Mouse (Mus musculus) intestine, embryonic 15.5 days (tissue): ENCODE measurements at regions not wholly inside any gene's neighbourhood (a gene's known extent, or its start where the extent isn't known, plus 50 kb on each side); places are given as distances from the start of the nearest gene placed in this dataset.
"Not testable (repeated sequence)": the region's sequence is repeated elsewhere in the genome, so short reads cannot be mapped to it uniquely, and the experiment has no call there.

Experiments used
- ATAC-seq: fragments of 200-750 bp; cut with Nextera tagmentation; 2 replicates; pipeline ENCODE4 v1.8.0; 2017; ENCODE audit warnings: moderate TSS enrichment, moderate library complexity
- H3K27ac ChIP-seq: fragments of 300-500 bp; sonication (generic); 2 replicates; pipeline ENCODE4 v1.5.1; 2015; ENCODE audit warnings: mild to moderate bottlenecking, inconsistent platforms
- H3K27me3 ChIP-seq: fragments of 300-500 bp; sonication (generic); replicated peaks from 2 replicates; pipeline ENCODE4 v1.6.1; 2015; ENCODE audit warnings: inconsistent platforms
- H3K36me3 ChIP-seq: fragments of 300-500 bp; sonication (generic); 2 replicates; pipeline ENCODE4 v1.6.1; 2015; ENCODE audit warnings: inconsistent platforms
- H3K4me1 ChIP-seq: fragments of 300-500 bp; sonication (generic); replicated peaks from 2 replicates; pipeline ENCODE4 v1.6.1; 2015; ENCODE audit warnings: inconsistent platforms
- H3K4me2 ChIP-seq: fragments of 300-500 bp; sonication (generic); replicated peaks from 2 replicates; pipeline ENCODE4 v1.6.1; 2015; ENCODE audit warnings: mild to moderate bottlenecking, inconsistent platforms
- H3K4me3 ChIP-seq: fragments of 300-500 bp; sonication (generic); replicated peaks from 2 replicates; pipeline ENCODE4 v1.5.1; 2015; ENCODE audit warnings: inconsistent platforms
- H3K9ac ChIP-seq: fragments of 300-500 bp; sonication (generic); 2 replicates; pipeline ENCODE4 v1.6.1; 2015; ENCODE audit warnings: inconsistent platforms
- H3K9me3 ChIP-seq: fragments of 300-500 bp; sonication (generic); 2 replicates; pipeline ENCODE4 v1.6.1; 2016; ENCODE audit warnings: inconsistent platforms
- WGBS: fragments of 180-500 bp; shearing (Covaris S2); methylation state at CpG from one replicate; pipeline ENCODE4 v1.1.7; 2015; 5-methylcytosine and 5-hydroxymethylcytosine counted together

DNA sequence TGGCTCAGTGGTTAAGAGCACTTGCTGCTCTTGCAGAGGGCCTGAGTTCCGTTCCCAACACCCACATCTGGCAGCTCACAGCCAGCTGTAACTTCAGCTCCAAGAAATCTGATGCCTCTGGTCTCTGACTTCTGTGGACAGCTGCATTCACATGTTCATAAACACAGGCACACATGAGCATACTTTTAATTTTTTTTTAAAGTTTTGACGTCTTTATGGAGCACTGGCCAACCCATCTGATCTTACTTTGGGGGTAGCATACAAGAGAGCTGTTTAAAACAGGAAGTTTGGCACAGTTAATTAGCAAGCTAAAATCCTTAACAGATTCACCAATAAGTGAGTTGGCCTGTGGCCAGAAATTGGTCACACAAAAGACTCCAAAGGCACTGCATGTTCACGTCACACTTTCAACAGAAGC, 81.2 kb upstream of the Atl2 start:
- Histone ChIP-seq H3K4me2 (no peak overlapping the region), H3K27me3 (no peaks in the 10 kb centered on the region), H3K4me1 (peaks cover 14% of the 10 kb centered on the region), H3K36me3 (no peaks in the 10 kb centered on the region), H3K4me3 (no peak overlapping the region), H3K9ac (no peak overlapping the region), H3K9me3 (no peaks in the 10 kb centered on the region), H3K27ac (no peak overlapping the region)
- WGBS: 51% methylated on average over 3 of the region's 3 CpGs
- ATAC-seq: no peak

DNA sequence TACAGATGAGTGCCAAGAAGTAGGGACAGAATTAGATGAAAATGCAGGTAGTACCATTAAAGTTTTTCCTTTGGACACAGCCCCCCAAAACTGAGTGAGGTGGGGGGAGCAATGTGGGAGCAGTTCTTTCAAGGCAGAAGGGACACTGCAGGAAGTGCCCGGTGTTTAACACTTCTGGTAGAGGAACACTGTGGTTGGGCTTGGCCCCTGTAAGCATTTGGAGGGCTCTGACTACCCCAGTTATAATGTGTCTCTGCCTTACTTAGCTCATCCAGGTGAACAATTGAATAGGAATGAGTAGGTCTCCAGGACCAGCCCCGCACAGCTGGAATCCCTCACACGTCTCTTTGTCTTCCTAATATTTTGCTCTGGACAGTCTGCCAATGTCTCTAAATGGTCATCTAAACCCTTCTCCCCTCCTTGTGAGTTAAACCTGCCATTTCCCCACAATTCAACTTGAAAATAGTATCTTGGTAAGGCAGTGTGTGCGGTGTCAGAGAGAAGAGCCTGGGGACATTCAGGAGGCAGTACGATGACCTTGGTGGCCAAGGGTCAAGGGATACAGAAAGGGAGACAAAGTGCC, 80.7 kb upstream of the Atl2 start:
- Histone ChIP-seq H3K9ac (no peak overlapping the region), H3K36me3 (no peaks in the 10 kb centered on the region), H3K4me1 (0 out of 2 replicates have a peak, but pooled peaks cover 11% of the 10 kb centered on the region), H3K27ac (no peak overlapping the region), H3K4me2 (peak overlapping the region; percentile 45; the same call in 1 of the 2 replicates), H3K4me3 (no peak overlapping the region), H3K27me3 (no peaks in the 10 kb centered on the region), H3K9me3 (no peaks in the 10 kb centered on the region)
- no peak for ATAC-seq
- WGBS: 79% methylated on average over 5 of the region's 5 CpGs

DNA sequence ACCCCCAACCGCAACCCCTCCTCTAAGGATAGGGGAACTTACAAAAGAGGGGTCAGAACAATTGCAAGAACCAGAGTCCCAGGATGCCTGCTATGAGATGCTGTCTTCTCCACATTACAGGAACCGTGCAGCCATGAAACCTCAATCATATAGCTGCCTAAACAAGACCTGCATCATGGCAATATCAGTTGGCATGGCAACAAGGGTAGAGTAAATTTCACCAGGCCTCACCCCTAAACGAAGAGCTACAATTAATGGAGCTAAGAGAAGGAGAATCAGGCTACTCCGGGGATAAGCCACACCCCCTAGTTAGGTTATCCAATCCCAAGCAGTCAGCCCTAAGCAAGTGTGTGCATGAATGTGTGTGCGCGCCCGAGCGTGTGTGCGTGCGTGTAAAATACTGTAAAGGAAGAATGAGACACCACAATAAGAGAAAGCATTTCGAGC, 80.1 kb upstream of the Atl2 start:
- WGBS: 23% methylated on average over 11 of the region's 11 CpGs
- no peak overlapping the region for H3K4me3 ChIP-seq
- 0 out of 2 replicates have a peak, but pooled peaks cover 13% of the 10 kb centered on the region for H3K4me1 ChIP-seq
- H3K27ac ChIP-seq: no peak overlapping the region
- no peaks in the 10 kb centered on the region for H3K27me3 ChIP-seq
- no peaks in the 10 kb centered on the region for H3K36me3 ChIP-seq
- H3K9ac ChIP-seq: no peak overlapping the region
- peak overlapping the region; percentile 45 for H3K4me2 ChIP-seq
- peak; percentile 60 for ATAC-seq
- no peaks in the 10 kb centered on the region for H3K9me3 ChIP-seq

DNA sequence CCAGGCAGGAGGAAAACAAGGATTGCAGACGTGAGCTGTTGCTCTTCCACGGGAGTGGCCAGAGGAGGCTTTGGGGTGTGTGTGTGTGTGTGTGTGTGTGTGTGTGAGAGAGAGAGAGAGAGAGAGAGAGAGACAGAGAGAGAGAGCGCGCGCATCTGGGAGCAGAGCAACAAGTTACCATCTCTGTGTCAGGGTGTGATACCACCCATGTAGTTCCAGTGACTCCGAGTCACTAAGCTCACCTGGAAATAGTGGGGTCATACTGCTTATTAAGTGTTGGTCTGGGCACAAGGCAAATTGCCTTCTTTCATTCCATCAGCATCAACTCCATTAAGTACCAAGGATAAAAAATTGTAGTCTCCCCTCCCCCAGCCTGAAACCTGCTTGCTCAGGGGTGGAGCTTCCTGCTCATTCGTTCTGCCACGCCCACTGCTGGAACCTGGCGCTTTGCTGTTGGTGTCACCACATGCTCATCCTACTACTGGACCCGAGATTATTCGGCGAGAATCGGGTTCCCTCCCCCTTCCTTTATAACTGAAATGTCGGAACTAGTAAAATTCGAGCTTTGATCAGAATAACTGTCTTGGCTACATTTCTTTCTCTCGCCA, 79.3 kb upstream of the Atl2 start:
- H3K4me1 ChIP-seq: peaks cover 16% of the 10 kb centered on the region; the same call in 1 of the 2 replicates
- not testable (repeated sequence) for H3K9me3 ChIP-seq, H3K9ac ChIP-seq, H3K36me3 ChIP-seq, H3K27me3 ChIP-seq, H3K27ac ChIP-seq
- peak overlapping the region; percentile 45 for H3K4me2 ChIP-seq
- 19% methylated on average over 16 of the region's 16 CpGs for WGBS
- peak; percentile 10; the same call in 1 of the 2 replicates for ATAC-seq
- peak overlapping the region; percentile 4; the same call in 1 of the 2 replicates for H3K4me3 ChIP-seq

DNA sequence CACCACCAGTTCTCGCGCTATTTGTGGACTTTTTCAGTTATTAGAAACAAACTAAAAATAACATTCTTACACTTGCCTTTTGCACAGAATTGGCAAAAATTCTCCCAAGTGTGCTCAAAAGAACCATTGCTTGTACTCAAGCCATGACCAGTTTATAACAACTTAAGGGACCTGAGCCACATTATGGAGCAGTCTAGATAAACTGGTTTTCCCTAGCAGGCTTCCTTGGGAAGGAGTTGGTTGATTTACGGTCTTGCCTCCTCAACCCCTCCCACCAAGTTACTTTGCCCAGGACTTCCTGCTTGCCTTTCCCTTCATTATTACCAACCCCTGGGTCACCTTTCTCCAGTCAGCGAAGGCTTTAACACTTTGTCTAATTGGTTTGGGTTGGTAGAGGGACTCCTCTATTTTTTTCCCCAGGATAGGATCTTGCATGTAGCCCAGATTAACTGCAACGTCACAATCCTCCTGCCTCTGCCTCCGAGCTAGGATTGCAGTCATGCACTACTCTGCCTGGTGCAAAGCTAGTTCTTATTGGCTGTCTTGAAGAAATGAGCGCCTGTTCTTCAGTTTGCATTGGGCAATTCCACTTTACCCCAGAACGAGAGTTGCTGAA, 75.9 kb upstream of the Atl2 start:
- ATAC-seq: peak; percentile 47
- 71% methylated on average over 8 of the region's 8 CpGs for WGBS
- Histone ChIP-seq H3K27ac (no peak overlapping the region), H3K4me2 (no peak overlapping the region), H3K4me1 (peaks cover 30% of the 10 kb centered on the region), H3K9me3 (no peaks in the 10 kb centered on the region), H3K27me3 (no peaks in the 10 kb centered on the region), H3K36me3 (no peaks in the 10 kb centered on the region), H3K4me3 (no peak overlapping the region), H3K9ac (no peak overlapping the region)

DNA sequence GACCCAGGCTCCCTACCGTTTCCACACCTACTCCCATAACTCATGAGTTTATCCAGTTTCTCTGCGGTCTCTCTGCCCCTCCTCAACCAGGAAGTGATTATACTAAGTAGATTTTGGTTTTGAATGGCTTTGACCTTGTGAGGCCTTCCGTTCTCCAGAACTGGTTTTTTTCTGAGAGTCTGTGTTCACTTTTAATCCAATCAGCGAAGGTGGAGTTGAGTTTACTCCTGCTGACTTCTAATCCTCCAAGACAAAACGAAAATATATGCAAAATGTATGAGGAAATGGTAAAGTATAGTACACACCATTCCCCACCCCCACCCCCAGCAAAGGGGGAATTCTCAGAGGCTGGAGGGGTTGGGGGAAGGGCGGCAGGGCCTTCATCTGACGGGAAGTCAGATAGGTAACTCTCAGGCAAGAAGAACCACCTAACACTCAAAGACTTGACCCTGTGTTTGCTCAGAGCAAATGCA, 73.6 kb upstream of the Atl2 start:
- no peaks in the 10 kb centered on the region for H3K27me3 ChIP-seq
- H3K36me3 ChIP-seq: no peaks in the 10 kb centered on the region
- H3K4me3 ChIP-seq: no peak overlapping the region
- ATAC-seq: peak; percentile 42
- H3K9me3 ChIP-seq: no peaks in the 10 kb centered on the region
- WGBS: 15% methylated on average over 7 of the region's 7 CpGs
- no peak overlapping the region for H3K9ac ChIP-seq
- peak overlapping the region; percentile 52 for H3K27ac ChIP-seq
- no peak overlapping the region for H3K4me2 ChIP-seq
- H3K4me1 ChIP-seq: peaks cover 21% of the 10 kb centered on the region

DNA sequence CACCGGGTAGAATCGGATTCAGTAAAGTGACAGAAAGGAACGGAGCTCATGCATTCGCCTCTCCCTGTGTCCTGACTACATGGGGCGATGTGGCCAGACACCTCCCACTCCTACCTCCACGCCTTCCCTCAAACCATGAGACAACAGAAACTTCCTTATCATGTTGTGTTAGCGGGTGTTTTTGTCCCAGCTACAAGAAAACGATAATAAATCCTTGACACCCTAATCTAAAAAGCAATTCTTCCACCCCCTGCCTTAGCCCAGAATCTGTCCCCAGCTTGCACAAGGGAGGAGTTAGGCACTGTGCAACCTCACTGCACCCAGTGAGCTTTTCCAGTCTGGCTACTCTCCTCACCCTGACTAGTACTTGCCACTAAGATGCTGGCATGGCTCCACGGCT, 72.9 kb upstream of the Atl2 start:
- no peak overlapping the region for H3K9ac ChIP-seq
- no peak overlapping the region for H3K4me2 ChIP-seq
- H3K4me3 ChIP-seq: no peak overlapping the region
- H3K27ac ChIP-seq: 0 out of 2 replicates have a peak overlapping the region, but pooled peaks have one; percentile 52
- no peaks in the 10 kb centered on the region for H3K27me3 ChIP-seq
- no peaks in the 10 kb centered on the region for H3K9me3 ChIP-seq
- 70% methylated on average over 9 of the region's 9 CpGs for WGBS
- no peaks in the 10 kb centered on the region for H3K36me3 ChIP-seq
- ATAC-seq: peak; percentile 28
- H3K4me1 ChIP-seq: peaks cover 20% of the 10 kb centered on the region

DNA sequence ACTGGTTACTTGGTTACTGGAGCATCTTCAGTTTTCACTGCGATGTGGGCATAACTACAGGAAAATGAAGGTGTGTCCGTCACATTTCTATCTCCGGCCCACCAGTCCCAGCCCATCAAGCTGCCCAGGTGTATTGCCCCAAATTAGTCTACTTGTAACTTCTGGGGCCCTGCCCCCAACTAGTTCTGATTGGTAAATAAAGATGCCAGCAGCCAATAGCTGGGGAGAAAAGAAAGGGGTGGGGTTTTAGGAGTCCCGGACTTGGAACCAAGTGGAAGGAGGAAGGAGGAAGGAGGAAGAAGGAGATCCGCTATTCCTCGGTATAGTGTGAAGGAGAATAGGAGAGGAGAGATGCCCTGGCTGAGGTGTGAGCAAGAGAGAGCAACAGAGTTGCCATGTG, 71.1 kb upstream of the Atl2 start:
- no peaks in the 10 kb centered on the region for H3K27me3 ChIP-seq
- WGBS: 50% methylated on average over 6 of the region's 6 CpGs
- H3K27ac ChIP-seq: no peak overlapping the region
- no peaks in the 10 kb centered on the region for H3K9me3 ChIP-seq
- H3K9ac ChIP-seq: no peak overlapping the region
- no peaks in the 10 kb centered on the region for H3K36me3 ChIP-seq
- no peak for ATAC-seq
- H3K4me2 ChIP-seq: no peak overlapping the region
- no peak overlapping the region for H3K4me3 ChIP-seq
- H3K4me1 ChIP-seq: peaks cover 18% of the 10 kb centered on the region

DNA sequence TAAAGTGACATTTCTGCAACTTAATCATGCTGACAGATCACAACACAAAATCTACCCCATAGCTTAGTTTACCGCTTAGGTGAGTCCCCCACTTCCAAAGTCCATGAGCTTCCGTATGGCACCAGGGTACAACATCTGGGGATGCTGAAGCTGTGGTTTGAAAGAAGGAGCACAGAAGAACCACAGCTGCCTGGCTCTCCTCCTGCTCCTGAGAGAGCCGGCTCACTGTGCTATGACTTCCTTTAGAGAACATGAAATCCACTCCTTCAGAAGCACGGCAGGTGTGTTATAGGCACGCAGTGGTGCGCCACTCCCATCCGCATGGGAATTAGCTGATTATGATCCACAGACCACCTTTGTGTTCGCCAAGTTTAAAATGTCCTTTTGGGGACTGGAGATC, 69.7 kb upstream of the Atl2 start:
- WGBS: 95% methylated on average over 8 of the region's 8 CpGs

DNA sequence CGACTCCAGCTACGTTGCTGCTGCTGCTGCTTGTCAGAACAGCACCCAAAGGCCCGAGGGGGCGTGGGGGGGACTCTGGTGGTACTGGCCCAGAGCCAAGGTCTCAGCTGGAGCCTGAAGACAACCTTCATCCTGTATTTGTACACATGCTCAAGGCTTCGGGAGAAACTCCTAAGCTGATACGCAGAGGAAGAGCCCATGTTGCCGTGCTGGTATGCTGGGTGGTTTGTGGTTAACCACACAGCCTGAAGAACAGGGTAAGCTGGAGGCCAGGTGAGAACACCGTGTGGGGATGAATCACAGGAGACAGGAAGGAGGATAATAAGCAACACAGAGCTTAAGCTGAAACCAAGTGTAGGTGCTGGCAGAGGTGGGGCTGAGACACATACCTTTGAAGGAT, 68.9 kb upstream of the Atl2 start:
- Histone ChIP-seq H3K27me3 (no peaks in the 10 kb centered on the region), H3K27ac (no peak overlapping the region), H3K4me3 (no peak overlapping the region), H3K4me1 (peaks cover 10% of the 10 kb centered on the region), H3K9me3 (no peaks in the 10 kb centered on the region), H3K9ac (no peak overlapping the region), H3K4me2 (no peak overlapping the region), H3K36me3 (no peaks in the 10 kb centered on the region)
- no peak for ATAC-seq
- 73% methylated on average over 8 of the region's 8 CpGs for WGBS

More for the DNA sequence above, 69.7 kb upstream of the Atl2 start:
- H3K9ac ChIP-seq: no peak overlapping the region
- H3K27me3 ChIP-seq: no peaks in the 10 kb centered on the region
- H3K27ac ChIP-seq: no peak overlapping the region
- no peak overlapping the region for H3K4me2 ChIP-seq
- H3K36me3 ChIP-seq: no peaks in the 10 kb centered on the region
- peaks cover 14% of the 10 kb centered on the region for H3K4me1 ChIP-seq
- no peaks in the 10 kb centered on the region for H3K9me3 ChIP-seq
- no peak overlapping the region for H3K4me3 ChIP-seq
- no peak for ATAC-seq

DNA sequence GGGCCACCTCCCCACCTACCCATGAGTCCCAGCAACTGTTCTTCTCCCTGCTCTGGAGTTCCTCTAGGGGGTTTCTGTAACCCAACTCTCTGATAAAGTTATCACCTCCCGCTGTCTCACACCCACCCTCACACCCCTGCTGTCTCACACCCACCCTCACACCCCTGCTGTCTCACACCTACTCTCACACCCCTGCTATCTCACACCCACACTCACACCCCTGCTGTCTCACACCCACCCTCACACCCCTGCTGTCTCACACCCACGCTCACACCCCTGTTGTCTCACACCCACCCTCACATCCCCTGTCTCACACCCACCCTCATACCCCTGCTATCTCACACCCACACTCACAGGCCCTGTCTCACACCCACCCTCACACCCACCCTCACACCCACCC, 67.4 kb upstream of the Atl2 start:
- Histone ChIP-seq H3K27ac (no peak overlapping the region), H3K27me3 (no peaks in the 10 kb centered on the region), H3K9me3 (no peaks in the 10 kb centered on the region), H3K4me3 (no peak overlapping the region), H3K36me3 (no peaks in the 10 kb centered on the region), H3K4me2 (no peak overlapping the region), H3K9ac (no peak overlapping the region), H3K4me1 (peaks cover 6% of the 10 kb centered on the region; the same call in 1 of the 2 replicates)
- whole genome bisulfite sequencing: 71% methylated on average over 2 of the region's 2 CpGs
- no peak for ATAC-seq

DNA sequence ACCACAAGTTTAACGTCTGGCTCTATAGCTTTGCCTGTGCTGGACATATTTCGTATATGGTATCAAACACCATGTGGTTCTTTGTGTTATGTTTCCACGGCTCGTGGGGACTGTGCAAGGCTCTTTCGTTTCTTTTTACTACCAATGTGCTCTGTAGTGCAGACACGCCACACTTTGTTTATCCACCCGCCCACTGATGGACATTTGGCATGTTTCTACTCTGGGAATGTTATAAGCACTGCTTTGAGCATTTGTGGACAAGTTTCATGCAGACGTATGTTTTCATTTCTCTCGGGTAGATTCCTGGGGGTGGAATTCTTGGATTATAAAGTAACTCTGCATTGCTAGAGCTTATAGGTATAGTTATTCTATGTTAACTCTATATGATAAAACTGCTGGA, 65.5 kb upstream of the Atl2 start:
- no peaks in the 10 kb centered on the region for H3K9me3 ChIP-seq
- no peak for ATAC-seq
- no peak overlapping the region for H3K4me2 ChIP-seq
- H3K36me3 ChIP-seq: no peaks in the 10 kb centered on the region
- peaks cover 9% of the 10 kb centered on the region; the same call in 1 of the 2 replicates for H3K4me1 ChIP-seq
- H3K27ac ChIP-seq: no peak overlapping the region
- WGBS: 45% methylated on average over 9 of the region's 9 CpGs
- no peaks in the 10 kb centered on the region for H3K27me3 ChIP-seq
- H3K9ac ChIP-seq: no peak overlapping the region
- H3K4me3 ChIP-seq: no peak overlapping the region
